Mouse (Mus musculus): ENCODE data around the gene Cenpb.

DNA sequence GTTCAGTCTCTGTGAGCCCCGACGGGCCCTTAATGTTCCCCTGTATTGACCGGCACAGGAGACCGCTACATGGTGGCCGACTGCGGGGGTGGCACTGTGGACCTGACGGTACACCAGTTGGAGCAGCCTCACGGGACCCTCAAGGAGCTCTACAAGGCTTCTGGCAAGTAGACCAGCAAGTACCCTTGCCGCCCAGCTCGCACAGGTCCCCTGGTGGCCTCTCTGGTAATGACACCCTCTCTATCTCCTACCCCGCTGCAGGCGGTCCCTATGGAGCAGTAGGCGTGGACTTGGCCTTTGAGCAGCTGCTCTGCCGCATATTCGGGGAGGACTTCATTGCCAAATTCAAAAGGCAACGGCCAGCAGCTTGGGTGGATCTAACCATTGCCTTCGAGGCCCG, 37.3 kb downstream of the Cenpb start:
- TF ChIP-seq POLR2A (IDR thresholded peaks at IDR 0.05; ENCODE audit: low read depth, low read length) (no peak), CTCF (conservative IDR thresholded peaks at IDR 0.05; ENCODE audit: insufficient read depth, insufficient read length, low read depth, low read length) (peak; percentile 75)
